Mouse (Mus musculus) urinary bladder, postnatal 4 days (tissue): ENCODE measurements around the gene Col6a6.

Source experiments
- DNase-seq, 2 experiments: peaks; one replicate each; pipeline ENCODE4 v3.0.0; 2021 to 2022; ENCODE audit warnings: low spot score in 2 of 2

The Col6a6 gene

GRCm38 (mm10) chr9:105737448-105737847 is 90.5 kb downstream of the Col6a6 start:
- no peak for DNase-seq

DNA sequence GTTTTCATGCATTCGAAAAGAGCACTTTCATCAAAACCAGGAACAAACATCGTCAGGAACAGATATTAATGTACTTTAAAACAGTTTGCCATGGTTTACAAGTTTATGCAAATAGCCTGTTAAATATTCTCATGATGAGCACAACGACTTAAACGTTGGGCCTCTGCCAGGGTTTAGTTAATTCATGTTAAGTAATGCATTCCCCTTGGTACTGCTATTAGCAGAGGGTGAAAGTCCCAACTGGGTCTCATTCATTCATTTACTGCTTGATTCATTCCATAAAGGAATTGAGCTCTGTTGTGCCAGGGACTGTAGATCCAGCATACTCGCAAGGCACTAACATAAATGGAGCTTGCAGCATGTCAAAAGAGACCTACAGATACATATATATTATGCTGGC is 92.8 kb downstream of the Col6a6 start:
- no peak for DNase-seq

GRCm38 (mm10) chr9:105734651-105735050 is 93.3 kb downstream of the Col6a6 start:
- no peak for DNase-seq

- DNase-seq = peak in 1 of 2 experiments; percentile 22
Observed at GRCm38 (mm10) chr9:105731976-105732375, 96.0 kb downstream of the Col6a6 start.

DNA sequence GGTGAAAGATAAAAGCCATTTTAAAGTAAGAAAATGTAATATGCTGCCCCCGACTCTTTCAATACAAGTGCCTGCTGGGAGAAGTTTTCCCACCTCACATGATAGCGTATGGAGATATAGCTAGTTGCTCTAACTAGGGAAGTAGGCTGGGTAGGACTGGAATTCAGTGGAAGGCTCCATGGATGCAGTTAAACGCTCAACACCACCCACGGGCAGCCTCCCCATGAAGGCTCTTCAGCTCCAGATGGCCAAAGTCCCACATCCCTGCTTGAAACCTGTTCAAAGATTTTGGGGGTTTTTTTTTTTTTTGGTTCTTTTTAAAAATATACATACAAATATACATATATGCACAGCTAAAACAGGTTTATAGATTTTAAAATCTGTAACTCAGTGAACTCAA is 107.5 kb downstream of the Col6a6 start:
- DNase-seq = no peak

DNA sequence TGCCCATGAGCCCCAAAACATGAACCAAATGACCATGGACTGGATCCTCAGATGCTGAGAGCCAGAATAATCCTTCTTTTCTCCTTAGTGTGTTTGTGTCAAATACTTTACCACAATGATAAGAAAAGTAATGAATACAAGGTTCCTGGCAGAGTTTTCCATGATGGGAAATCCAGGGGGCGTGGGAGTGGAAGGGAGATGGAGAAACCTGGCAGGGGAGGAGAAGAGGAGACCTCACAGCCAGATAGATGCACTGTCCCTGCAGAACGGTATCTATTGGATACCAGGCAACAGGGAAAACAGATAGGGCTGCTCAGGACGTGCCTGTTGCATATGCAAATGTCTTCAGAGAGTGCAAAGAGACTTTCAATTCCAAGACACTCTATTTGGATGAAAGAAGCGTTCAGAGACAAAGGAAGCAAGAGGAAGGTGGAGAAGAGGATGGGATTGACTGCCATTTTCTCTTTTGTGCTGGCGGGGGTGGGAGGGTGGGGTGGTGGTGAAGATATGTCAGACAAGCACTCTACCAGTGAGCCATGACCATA is 108.0 kb downstream of the Col6a6 start:
- no peak for DNase-seq

DNA sequence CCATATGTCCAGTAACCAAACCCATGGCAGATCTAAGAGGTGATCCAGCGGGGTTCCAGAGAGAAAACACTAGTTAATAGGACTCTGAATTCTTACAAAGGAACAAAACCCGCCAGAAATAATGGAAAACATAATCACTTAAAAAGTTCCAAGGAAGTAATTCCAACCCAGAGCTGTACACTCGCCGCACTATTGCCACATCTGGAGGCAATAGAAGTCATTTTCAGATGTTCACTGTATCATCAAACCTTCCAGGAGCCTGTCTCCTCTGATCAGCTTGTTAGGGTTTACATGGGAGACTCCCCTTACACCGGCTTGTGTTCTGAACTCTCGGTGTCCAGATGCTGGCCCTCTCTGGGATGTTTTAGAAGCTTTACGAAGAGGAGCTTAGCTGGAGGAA is 108.6 kb downstream of the Col6a6 start:
- DNase-seq = no peak

DNA sequence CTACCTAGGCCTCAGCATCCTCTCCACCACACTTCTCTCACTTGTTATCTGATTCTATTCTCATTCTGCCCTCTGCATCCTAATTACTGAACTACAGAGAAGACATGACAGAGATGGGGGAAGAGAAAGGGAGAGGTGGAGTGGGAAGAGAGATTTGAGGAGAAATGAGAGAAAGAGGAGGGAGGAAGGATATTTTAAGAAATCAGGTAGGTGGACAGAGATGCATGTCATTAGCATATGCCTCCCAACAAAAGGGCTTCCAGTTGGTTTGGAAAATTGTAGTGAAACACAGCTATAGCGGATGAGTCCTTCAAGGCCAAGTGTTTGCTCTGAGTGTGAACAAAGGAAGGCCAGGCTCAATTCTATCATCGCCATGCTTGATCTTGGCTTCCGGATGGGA is 115.9 kb downstream of the Col6a6 start:
- DNase-seq = no peak

- no peak for DNase-seq
Observed at GRCm38 (mm10) chr9:105705011-105705410, 122.9 kb downstream of the Col6a6 start.

DNA sequence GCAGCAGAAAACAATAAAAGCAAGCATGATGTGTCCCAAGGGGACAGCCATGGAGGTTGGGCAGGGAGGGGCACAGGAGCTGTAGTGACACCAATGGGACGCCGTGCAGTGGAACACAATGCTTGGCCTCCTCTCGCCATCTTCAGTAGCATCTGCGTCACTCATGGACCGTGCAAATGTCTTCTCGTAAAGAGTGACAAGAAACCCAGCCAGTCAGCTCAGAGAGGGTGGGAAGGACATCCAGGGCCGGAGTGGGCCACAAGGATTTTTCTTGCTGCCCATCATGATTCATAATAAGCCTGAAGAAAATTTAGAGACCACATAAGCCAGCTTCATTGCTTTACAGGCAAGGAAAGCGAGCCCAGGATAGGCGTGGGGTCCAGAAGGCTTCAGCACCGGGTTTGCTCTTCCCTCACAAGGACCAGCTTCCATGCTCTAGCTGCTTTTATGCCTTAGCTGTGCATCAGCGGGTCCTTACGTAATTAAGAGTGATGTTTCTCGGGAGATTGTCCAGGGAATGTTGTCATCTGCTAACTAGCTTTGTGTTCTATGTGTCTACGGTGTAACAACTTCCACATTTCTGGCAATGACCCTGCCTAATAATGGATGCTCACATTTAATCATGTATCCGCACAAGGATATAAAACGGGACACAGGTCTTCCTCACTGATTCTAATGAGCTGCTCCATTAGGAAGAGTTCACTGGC is 123.6 kb downstream of the Col6a6 start:
- DNase-seq = no peak

DNA sequence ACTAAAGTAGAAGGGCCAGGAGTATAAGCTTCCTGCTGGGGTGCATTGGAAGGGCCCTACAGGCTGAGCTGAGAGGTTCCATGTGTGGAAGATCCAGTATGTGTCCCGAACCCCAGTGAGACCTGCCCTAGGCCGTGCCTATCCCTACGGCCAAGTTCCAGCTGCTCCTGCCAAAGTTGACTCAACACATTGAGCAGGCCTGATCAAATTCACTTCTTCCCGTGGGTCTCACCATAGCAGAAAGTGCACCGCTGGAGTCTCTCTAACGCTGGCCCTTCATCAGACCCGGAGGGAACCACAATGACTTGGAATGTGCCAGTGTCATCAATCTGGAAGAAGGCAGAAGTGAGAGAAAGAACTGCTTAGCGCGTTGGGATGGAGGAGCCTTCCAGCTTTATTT is 126.0 kb downstream of the Col6a6 start:
- DNase-seq = no peak

- no peak for DNase-seq
Observed at GRCm38 (mm10) chr9:105700702-105701101, 127.3 kb downstream of the Col6a6 start.

- peak in 1 of 2 experiments; percentile 62 for DNase-seq
Observed at GRCm38 (mm10) chr9:105697764-105698396, 130.1 kb downstream of the Col6a6 start.

GRCm38 (mm10) chr9:105696818-105697564 is 131.0 kb downstream of the Col6a6 start:
- DNase-seq = no peak

GRCm38 (mm10) chr9:105693854-105694253 is 134.1 kb downstream of the Col6a6 start:
- DNase-seq = peak; percentile 75 to 89

DNA sequence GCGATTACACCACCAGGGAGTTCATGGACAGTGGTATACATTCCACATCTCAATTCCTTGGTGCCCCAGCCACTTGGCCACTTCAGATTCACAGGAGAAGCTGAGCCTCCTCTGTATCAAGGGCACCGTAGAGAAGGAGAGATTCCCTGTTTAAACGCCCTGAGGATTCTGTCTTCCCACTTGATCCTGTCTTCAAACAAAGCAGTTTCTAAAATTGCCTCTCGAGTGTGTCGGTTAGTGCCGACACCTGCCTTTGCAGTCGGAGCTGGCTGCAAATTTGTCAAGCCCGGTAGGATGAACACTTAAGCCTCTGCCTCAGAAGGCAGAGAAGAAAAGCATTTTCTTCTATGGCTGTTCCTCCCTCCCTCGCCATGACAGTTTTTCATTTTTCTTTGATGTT is 134.9 kb downstream of the Col6a6 start:
- DNase-seq = no peak

DNA sequence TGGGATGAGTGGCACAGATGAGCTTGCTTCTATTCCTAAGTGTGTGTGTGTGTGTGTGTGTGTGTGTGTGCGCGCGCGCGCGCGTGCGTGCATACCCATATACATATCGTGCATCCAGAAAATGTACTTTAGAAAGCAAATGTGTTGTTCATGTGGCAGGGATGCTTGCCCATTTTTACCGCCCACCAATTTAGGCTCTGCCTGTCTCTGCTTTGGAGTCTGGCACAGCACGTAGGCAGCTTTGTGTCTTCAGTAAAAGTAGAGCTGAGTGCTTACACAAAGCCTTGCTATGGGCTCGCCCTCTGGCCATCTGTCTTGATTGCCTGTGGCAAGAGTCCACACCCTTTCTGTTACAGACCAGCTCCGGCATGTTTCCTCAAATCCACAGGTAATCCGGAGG is 135.5 kb downstream of the Col6a6 start:
- DNase-seq = no peak

GRCm38 (mm10) chr9:105689485-105689884 is 138.5 kb downstream of the Col6a6 start:
- DNase-seq = no peak

- DNase-seq = no peak
Observed at GRCm38 (mm10) chr9:105684549-105685165, 143.3 kb downstream of the Col6a6 start.

GRCm38 (mm10) chr9:105681386-105681785 is 146.6 kb downstream of the Col6a6 start:
- DNase-seq = no peak

- DNase-seq = no peak
Observed at GRCm38 (mm10) chr9:105675941-105676340, 152.0 kb downstream of the Col6a6 start.

DNA sequence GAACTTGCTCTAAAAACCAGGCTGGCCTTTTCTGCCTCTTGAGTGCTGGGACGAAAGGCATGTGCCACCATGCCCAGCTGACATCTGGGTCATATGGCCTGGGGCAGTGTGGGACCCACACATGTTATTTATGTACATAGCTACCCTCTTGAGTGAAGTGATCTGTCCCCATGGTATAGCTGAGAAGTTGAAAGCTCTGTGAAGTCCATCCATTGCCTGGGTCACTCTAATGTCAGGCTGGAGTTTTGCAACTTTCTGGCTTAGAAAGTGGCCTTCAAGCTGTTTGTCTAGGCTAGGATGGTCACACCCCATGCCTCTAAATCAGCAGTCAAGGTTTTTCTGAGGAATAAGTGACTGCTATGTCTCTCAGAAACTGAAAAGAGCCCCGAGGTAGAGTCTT is 155.9 kb downstream of the Col6a6 start:
- DNase-seq = no peak
